Mouse (Mus musculus): ENCODE measurements around the gene Acvr1c.
A peak's percentile ranks its signal among the peaks of the same experiment; 100 is the strongest.

Gene Acvr1c

DNA sequence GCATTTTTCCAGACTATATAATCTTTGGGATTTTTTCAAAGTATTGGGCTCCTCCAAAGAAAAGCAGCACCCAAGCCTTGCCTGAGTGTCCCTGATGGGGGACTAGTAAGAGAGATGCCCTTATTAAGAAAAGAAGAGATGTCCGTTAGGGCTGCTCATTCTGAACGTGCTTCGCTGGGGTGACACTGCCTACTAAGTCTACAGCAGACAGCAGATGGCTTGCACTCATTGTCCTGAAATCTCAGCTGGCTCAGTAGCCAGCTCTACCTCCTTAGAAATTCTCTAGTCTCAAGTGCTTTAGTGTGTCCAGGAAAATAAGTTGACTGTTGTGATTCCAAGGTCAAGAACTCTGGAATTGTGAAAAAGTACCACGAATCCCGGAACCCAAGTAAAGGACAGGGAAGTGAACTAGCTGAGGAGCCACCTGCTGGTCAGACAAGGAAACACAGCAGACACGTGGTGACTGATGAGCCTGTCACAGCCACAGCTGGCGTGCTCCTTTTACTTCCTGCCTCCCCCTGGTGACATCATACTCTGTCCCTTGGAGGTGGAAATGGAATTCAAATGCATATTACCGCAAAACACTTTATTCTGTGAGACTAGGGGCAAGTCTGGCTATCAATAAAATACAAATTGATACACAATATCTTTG is 75.3 kb downstream of the Acvr1c start:
- peak; percentile 75 for DNase-seq (ENCODE audit: low read depth, low spot score)

DNA sequence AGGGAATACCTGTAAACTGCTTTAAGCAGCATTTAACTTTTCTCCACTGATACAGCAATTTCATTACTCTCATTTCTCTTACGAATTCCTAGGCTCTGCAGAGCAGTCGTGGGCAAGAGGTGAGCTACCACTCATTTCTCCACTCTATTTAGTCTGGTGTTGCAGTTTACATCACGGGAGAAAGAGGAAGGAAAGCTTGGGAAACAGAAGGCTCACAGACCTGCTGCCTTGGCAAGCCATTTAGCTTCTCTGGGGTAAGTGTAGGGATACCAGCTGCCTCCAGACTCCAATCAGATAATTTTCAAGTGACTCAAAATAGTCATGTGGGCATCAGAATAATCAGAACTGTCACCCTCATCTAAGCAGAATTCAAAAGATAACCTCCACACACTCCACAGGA is 76.6 kb downstream of the Acvr1c start:
- DNase-seq (ENCODE audit: low read depth, low spot score), result no peak

DNA sequence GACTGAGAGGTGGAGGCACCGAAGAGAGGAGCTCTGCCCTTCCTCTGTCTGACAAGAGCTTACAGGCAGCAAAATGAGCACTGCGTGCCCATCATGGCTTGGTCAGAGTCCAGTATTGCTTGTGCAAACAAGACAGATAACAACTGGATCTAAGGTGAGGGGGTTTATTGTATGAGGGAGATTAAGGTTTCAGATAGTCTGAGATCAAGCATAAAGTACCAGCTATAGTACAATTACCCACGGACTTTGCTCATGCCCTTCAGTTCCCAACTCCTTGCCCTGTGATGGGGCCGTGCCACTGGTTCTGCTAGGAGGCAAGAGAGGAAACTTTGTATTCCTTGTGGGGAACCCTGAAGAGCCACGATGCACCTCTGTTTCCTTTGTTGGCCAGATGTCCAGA is 78.5 kb downstream of the Acvr1c start:
- DNase-seq (ENCODE audit: low read depth, low spot score), result no peak

DNA sequence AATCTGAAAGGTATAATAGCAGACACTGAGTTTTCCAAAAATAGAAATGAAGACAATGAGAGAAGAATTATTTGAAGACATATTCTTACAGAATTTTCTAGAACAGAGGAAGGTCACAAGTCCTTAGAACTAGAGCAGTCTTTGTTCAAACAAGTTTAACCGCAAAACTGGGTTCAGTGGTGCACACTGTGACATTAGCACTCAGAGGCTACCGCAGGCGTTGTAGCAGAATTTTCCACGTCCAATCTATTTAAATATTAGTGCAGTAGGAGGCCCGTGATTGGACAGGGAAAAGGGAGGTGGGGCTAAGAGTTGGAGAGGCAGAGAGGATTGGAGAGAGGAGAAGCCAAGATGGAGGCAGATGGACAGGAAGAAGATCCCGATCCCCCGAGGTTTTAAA is 81.2 kb downstream of the Acvr1c start:
- DNase-seq (ENCODE audit: low read depth, low spot score), result no peak

DNA sequence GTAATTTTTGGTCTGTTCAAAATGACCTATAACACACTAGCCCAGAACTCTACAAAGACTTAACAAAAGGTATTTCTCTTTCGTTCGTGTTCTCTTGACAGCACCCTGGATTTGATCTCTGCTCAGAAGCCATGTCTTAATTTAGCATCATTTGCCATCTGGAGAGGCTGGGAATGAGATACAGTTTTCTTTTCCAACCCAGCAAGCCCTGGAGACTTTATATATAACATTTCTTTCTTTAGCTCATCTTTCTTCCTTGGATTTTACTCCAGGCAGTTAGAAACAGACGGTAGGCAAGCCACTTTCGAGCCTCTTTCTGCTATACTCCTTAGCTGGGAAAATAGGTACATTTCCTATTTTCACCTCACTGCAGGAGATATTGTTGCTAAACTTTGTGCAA is 117.1 kb downstream of the Acvr1c start:
- no peak for DNase-seq (ENCODE audit: low read depth, low spot score)

DNA sequence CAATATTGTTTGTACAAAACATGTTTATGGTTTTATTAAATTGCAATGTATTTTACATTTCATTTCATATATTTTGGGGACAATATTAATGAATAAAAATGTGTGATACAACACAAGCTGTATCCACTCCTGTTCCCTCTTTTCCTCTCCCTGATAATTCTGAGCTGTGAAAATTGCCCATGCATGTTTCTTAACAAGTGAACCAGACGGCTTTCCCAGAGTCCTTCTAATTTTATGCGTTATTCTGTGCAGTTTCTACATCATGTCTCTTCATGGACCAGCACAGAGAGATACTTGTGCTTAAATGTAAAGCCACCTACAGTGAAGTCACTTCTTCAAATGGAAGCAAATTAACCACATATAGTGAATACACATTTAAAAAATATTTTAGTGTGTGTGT is 120.2 kb downstream of the Acvr1c start:
- DNase-seq (ENCODE audit: low read depth, low spot score), result no peak
